Mouse (Mus musculus) MEL (cell line): ENCODE results near the gene Bud31. TPM values are rescaled to one million over a fixed set of nuclear protein-coding genes. Genes with fewer than 3 reads are reported as not detected.

Source experiments
- DNase-seq: peaks from one replicate; pipeline ENCODE4 v3.0.0; 2011; ENCODE audit warnings: low read depth, low spot score
- H3K27ac ChIP-seq: 2 replicates; pipeline ENCODE4 v1.5.1; 2012; ENCODE audit warnings: low read depth, mild to moderate bottlenecking, control low read depth, low read length, moderate library complexity; ENCODE audit not compliant: control insufficient read depth
- H3K27me3 ChIP-seq, 2 experiments: fragments of 150-350 bp in 1 of 2; sonication (generic) in 1 of 2; 2 replicates each; pipeline ENCODE4 v1.6.1; 2012; ENCODE audit warnings: low read length in 2 of 2, mild to moderate bottlenecking in 2 of 2, improper control_type of control experiment in 1 of 2, moderate library complexity in 1 of 2; ENCODE audit not compliant: insufficient read depth in 2 of 2, control insufficient read depth in 1 of 2
- H3K36me3 ChIP-seq, 2 experiments: 2 replicates each; pipeline ENCODE4 v1.6.1; 2012 to 2014; ENCODE audit warnings: low read length in 2 of 2, improper control_type of control experiment in 1 of 2, inconsistent platforms in 1 of 2, mild to moderate bottlenecking in 1 of 2; ENCODE audit not compliant: insufficient read depth in 2 of 2, control insufficient read depth in 1 of 2
- H3K4me1 ChIP-seq, 2 experiments: fragments of 150-350 bp in 1 of 2; sonication (generic) in 1 of 2; 2 replicates each; pipeline ENCODE4 v1.6.1; 2012; ENCODE audit warnings: low read length in 2 of 2, improper control_type of control experiment in 1 of 2, mild to moderate bottlenecking in 1 of 2; ENCODE audit not compliant: insufficient read depth in 2 of 2, control insufficient read depth in 1 of 2
- H3K4me3 ChIP-seq, 2 experiments: fragments of 150-350 bp in 1 of 2; sonication (generic) in 1 of 2; 2 replicates each; pipeline ENCODE4 v1.5.1; 2012; ENCODE audit warnings: low read depth in 2 of 2, low read length in 2 of 2, mild to moderate bottlenecking in 2 of 2, moderate library complexity in 2 of 2, control low read depth in 1 of 2, improper control_type of control experiment in 1 of 2; ENCODE audit not compliant: control insufficient read depth in 1 of 2, insufficient read depth in 1 of 2
- H3K79me2 ChIP-seq: 2 replicates; pipeline ENCODE4 v1.6.1; 2012; ENCODE audit warnings: mild to moderate bottlenecking, low read length, moderate library complexity; ENCODE audit not compliant: control insufficient read depth, poor library complexity, insufficient read depth
- H3K9ac ChIP-seq: 2 replicates; pipeline ENCODE4 v1.6.1; 2012; ENCODE audit warnings: low read depth, mild to moderate bottlenecking, control low read depth, low read length, moderate library complexity; ENCODE audit not compliant: control insufficient read depth, poor library complexity, severe bottlenecking
- H3K9me3 ChIP-seq: fragments of 150-350 bp; sonication (generic); replicated peaks from 2 replicates; pipeline ENCODE4 v1.6.1; 2012; ENCODE audit warnings: mild to moderate bottlenecking, low read length, improper control_type of control experiment, moderate library complexity; ENCODE audit not compliant: insufficient read depth
- BHLHE40 ChIP-seq: IDR thresholded peaks from 2 replicates; pipeline ENCODE4 v1.6.1; 2012; ENCODE audit warnings: low read depth, mild to moderate bottlenecking, inconsistent platforms, low read length, improper control_type of control experiment, borderline replicate concordance
- CHD1 ChIP-seq: IDR thresholded peaks from 2 replicates; pipeline ENCODE4 v1.6.1; 2012; ENCODE audit warnings: low read depth, mild to moderate bottlenecking, inconsistent platforms, low read length, improper control_type of control experiment
- EP300 ChIP-seq, 2 experiments: IDR thresholded peaks; 2 replicates each; pipeline ENCODE4 v1.6.1; 2011; ENCODE audit warnings: improper control_type of control experiment in 2 of 2, low read length in 2 of 2, low read depth in 1 of 2, mild to moderate bottlenecking in 1 of 2
- ETS1 ChIP-seq: IDR thresholded peaks from 2 replicates; pipeline ENCODE4 v1.6.1; 2012; ENCODE audit warnings: low read depth, mild to moderate bottlenecking, inconsistent platforms, low read length, improper control_type of control experiment, moderate library complexity
- GATA1 ChIP-seq: IDR thresholded peaks from 2 replicates; pipeline ENCODE4 v1.6.1; 2011; ENCODE audit warnings: low read depth, low read length, improper control_type of control experiment
- HCFC1 ChIP-seq: IDR thresholded peaks from 2 replicates; pipeline ENCODE4 v1.6.1; 2012; ENCODE audit warnings: low read depth, mild to moderate bottlenecking, inconsistent platforms, low read length, improper control_type of control experiment, moderate library complexity
- JUND ChIP-seq: IDR thresholded peaks from 2 replicates; pipeline ENCODE4 v1.6.1; 2011; ENCODE audit warnings: low read depth, mild to moderate bottlenecking, improper control_type of control experiment, low read length
- MAX ChIP-seq: IDR thresholded peaks from 2 replicates; pipeline ENCODE4 v1.6.1; 2011; ENCODE audit warnings: low read length, improper control_type of control experiment
- MAZ ChIP-seq: IDR thresholded peaks from 2 replicates; pipeline ENCODE4 v1.6.1; 2012; ENCODE audit warnings: low read depth, mild to moderate bottlenecking, inconsistent platforms, low read length, improper control_type of control experiment
- MXI1 ChIP-seq: IDR thresholded peaks from 2 replicates; pipeline ENCODE4 v1.6.1; 2011; ENCODE audit warnings: mild to moderate bottlenecking, low read depth, low read length, improper control_type of control experiment
- MYB ChIP-seq: IDR thresholded peaks from 2 replicates; pipeline ENCODE4 v1.6.1; 2011; ENCODE audit warnings: mild to moderate bottlenecking, low read depth, low read length, improper control_type of control experiment
- NELFE ChIP-seq: IDR thresholded peaks from 2 replicates; pipeline ENCODE4 v1.6.1; 2011; ENCODE audit warnings: low read depth, low read length, improper control_type of control experiment
- RCOR1 ChIP-seq: IDR thresholded peaks from 2 replicates; pipeline ENCODE4 v1.6.1; 2012; ENCODE audit warnings: low read depth, mild to moderate bottlenecking, inconsistent platforms, low read length, improper control_type of control experiment
- SMC3 ChIP-seq: IDR thresholded peaks from 2 replicates; pipeline ENCODE4 v1.6.1; 2011; ENCODE audit warnings: low read depth, low read length, improper control_type of control experiment
- TAL1 ChIP-seq: IDR thresholded peaks from 2 replicates; pipeline ENCODE4 v1.6.1; 2012; ENCODE audit warnings: mild to moderate bottlenecking, inconsistent platforms, low read length, moderate library complexity, mixed read lengths
- TBP ChIP-seq: IDR thresholded peaks from 2 replicates; pipeline ENCODE4 v1.8.0; 2011; ENCODE audit warnings: low read depth, low read length, improper control_type of control experiment
- USF1 ChIP-seq: IDR thresholded peaks from 2 replicates; pipeline ENCODE4 v1.6.1; 2014; ENCODE audit warnings: low read depth, mild to moderate bottlenecking, inconsistent platforms, low read length, improper control_type of control experiment, moderate library complexity
- ZC3H11A ChIP-seq: IDR thresholded peaks from 2 replicates; pipeline ENCODE4 v1.6.1; 2012; ENCODE audit warnings: low read depth, mild to moderate bottlenecking, inconsistent platforms, low read length, improper control_type of control experiment
- ZKSCAN1 ChIP-seq: IDR thresholded peaks from 2 replicates; pipeline ENCODE4 v1.6.1; 2012; ENCODE audit warnings: low read depth, mild to moderate bottlenecking, inconsistent platforms, low read length, improper control_type of control experiment, moderate library complexity
- polyA plus RNA-seq, 2 experiments: library from polyadenylated mRNA; stranded (reverse) in 1 of 2; unstranded in 1 of 2; fragments of >175 nt in 1 of 2; fragments of >200 nt in 1 of 2; gene quantifications; 2 replicates each; pipeline versions ENCODE4 v1.2.1 to v1.2.4; 2012; ENCODE audit warnings: low replicate concordance in 2 of 2, low read depth in 1 of 2; ENCODE audit not compliant: insufficient read length in 2 of 2, insufficient read depth in 1 of 2, missing spikeins in 1 of 2
- total RNA-seq: library from RNA; depleted of rRNA; stranded (reverse); fragments of 300-350 nt; gene quantifications from 2 replicates; pipeline ENCODE4 v1.2.3, GENCODE M21; 2012

Bud31 gene
- total and polyA plus RNA-seq, 3 experiments, result 193 to 207 TPM; not detected in 1

- peaks cover 9 to 27% of the 10 kb centered on the region in 2 experiments for H3K4me1 ChIP-seq
- H3K36me3 ChIP-seq, result peaks cover 25 to 28% of the 10 kb centered on the region in 2 experiments
- no peak overlapping the region for H3K9ac ChIP-seq
- H3K27me3 ChIP-seq, result no peaks in the 10 kb centered on the region
- 0 out of 2 replicates have a peak, but pooled peaks have one; percentile 20 for TF ChIP-seq MAX
- no peak for TF ChIP-seq ZC3H11A
- 0 out of 2 replicates have a peak, but pooled peaks have one; percentile 27 for TF ChIP-seq MXI1
- peak; percentile 80 for TF ChIP-seq ETS1
- TF ChIP-seq GATA1, result peak; percentile 65
- peak; percentile 66 for TF ChIP-seq TBP
- 0 out of 2 replicates have a peak, but pooled peaks have one; percentile 38 for TF ChIP-seq RCOR1
- TF ChIP-seq MAZ, result no peak
- TF ChIP-seq TAL1, result peak; percentile 19; the same call in 1 of the 2 replicates
- TF ChIP-seq EP300 (IDR thresholded peaks at IDR 0.05; ENCODE audit: low read depth in 1 of 2, low read length in 2 of 2), result peak; percentile 63 to 84
- no peak for TF ChIP-seq ZKSCAN1
- TF ChIP-seq SMC3, result no peak
- TF ChIP-seq MYB, result no peak
- no peak for TF ChIP-seq CHD1
- TF ChIP-seq USF1, result no peak
- TF ChIP-seq NELFE, result no peak
- TF ChIP-seq BHLHE40, result 0 out of 2 replicates have a peak, but pooled peaks have one; percentile 8
- no peak for TF ChIP-seq HCFC1
- TF ChIP-seq JUND, result peak; percentile 93
- no peak overlapping the region for H3K4me3 ChIP-seq
- H3K79me2 ChIP-seq, result no peaks in the 10 kb centered on the region
- H3K9me3 ChIP-seq, result no peaks in the 10 kb centered on the region
- peak; percentile 91 for DNase-seq
- peak overlapping the region; percentile 86 for H3K27ac ChIP-seq
Measured at GRCm38 (mm10) chr5:145102706-145103105, 37.5 kb upstream of the Bud31 start.

- H3K27me3 ChIP-seq, result no peaks in the 10 kb centered on the region
- H3K4me3 ChIP-seq, result no peak overlapping the region
Measured at GRCm38 (mm10) chr5:145104328-145104727, 35.8 kb upstream of the Bud31 start.

More at GRCm38 (mm10) chr5:145104328-145104727, 35.8 kb upstream of the Bud31 start:
- H3K27ac ChIP-seq, result no peak overlapping the region
- H3K36me3 ChIP-seq, result peaks cover 14 to 33% of the 10 kb centered on the region in 2 experiments
- no peaks in the 10 kb centered on the region for H3K79me2 ChIP-seq
- TF ChIP-seq JUND (no peak), ETS1 (no peak)
- H3K4me1 ChIP-seq, result peaks cover 5 to 20% of the 10 kb centered on the region in 2 experiments; a peak in 3 of 4 replicates
- DNase-seq, result no peak
- H3K9me3 ChIP-seq, result no peaks in the 10 kb centered on the region
- H3K9ac ChIP-seq, result no peak overlapping the region
